Mouse (Mus musculus) hindbrain, embryonic 15.5 days (tissue): ENCODE results near the gene Tjp3. TPM values are rescaled to one million over a fixed set of nuclear protein-coding genes. Genes with fewer than 3 reads are reported as not detected.
A peak's percentile ranks its signal among the peaks of the same experiment; 100 is the strongest.

Source experiments
- ATAC-seq: fragments of 200-750 bp; cut with Nextera tagmentation; 2 replicates; pipeline ENCODE4 v1.8.0; 2017; ENCODE audit warnings: low read depth, moderate number of reproducible peaks, moderate TSS enrichment; ENCODE audit not compliant: low FRiP score
- H3K27ac ChIP-seq: fragments of 300-500 bp; sonication (generic); replicated peaks from 2 replicates; pipeline ENCODE4 v1.5.1; 2015; ENCODE audit warnings: mild to moderate bottlenecking, inconsistent platforms
- H3K27me3 ChIP-seq: fragments of 300-500 bp; sonication (generic); 2 replicates; pipeline ENCODE4 v1.6.1; 2015; ENCODE audit warnings: control low read depth, inconsistent platforms
- H3K36me3 ChIP-seq: fragments of 300-500 bp; sonication (generic); 2 replicates; pipeline ENCODE4 v1.6.1; 2015; ENCODE audit warnings: control low read depth, inconsistent platforms
- H3K4me1 ChIP-seq: fragments of 300-500 bp; sonication (generic); replicated peaks from 2 replicates; pipeline ENCODE4 v1.6.1; 2015; ENCODE audit warnings: control low read depth, inconsistent platforms
- H3K4me2 ChIP-seq: fragments of 300-500 bp; sonication (generic); 2 replicates; pipeline ENCODE4 v1.6.1; 2015; ENCODE audit warnings: moderate library complexity, mild to moderate bottlenecking, inconsistent platforms
- H3K4me3 ChIP-seq: fragments of 300-500 bp; sonication (generic); 2 replicates; pipeline ENCODE4 v1.5.1; 2015; ENCODE audit warnings: mild to moderate bottlenecking, inconsistent platforms
- H3K9ac ChIP-seq: fragments of 300-500 bp; sonication (generic); 2 replicates; pipeline ENCODE4 v1.6.1; 2015; ENCODE audit warnings: inconsistent platforms
- H3K9me3 ChIP-seq: fragments of 300-500 bp; sonication (generic); 2 replicates; pipeline ENCODE4 v1.6.1; 2016; ENCODE audit warnings: control low read depth, inconsistent platforms
- WGBS: fragments of 180-500 bp; shearing (Covaris S2); methylation state at CpG from one replicate; pipeline ENCODE4 v1.1.7; 2015; 5-methylcytosine and 5-hydroxymethylcytosine counted together
- polyA plus RNA-seq: library from polyadenylated mRNA; unstranded; fragments of >200 nt; fragmentation: Nextera tagmentation; extraction: Ambion mirVana; gene quantifications from 2 replicates; pipeline ENCODE4 v1.2.1, GENCODE M21; 2015

Gene Tjp3
- polyA plus RNA-seq, 1 experiment from 2014 or later, result 6.2 TPM

GRCm38 (mm10) chr10:81325781-81326180, 34.4 kb upstream of the Tjp3 start:
- Histone ChIP-seq H3K9me3 (no peaks in the 10 kb centered on the region), H3K4me3 (no peak overlapping the region), H3K4me1 (peaks cover 11% of the 10 kb centered on the region), H3K4me2 (no peak overlapping the region), H3K27me3 (no peaks in the 10 kb centered on the region), H3K36me3 (peaks cover 46% of the 10 kb centered on the region), H3K9ac (no peak overlapping the region), H3K27ac (no peak overlapping the region)
- WGBS, result 95% methylated on average over 18 of the region's 18 CpGs
- ATAC-seq, result no peak

- Histone ChIP-seq H3K9ac (no peak overlapping the region), H3K4me1 (peaks cover 11% of the 10 kb centered on the region), H3K27me3 (no peaks in the 10 kb centered on the region), H3K4me3 (no peak overlapping the region), H3K4me2 (no peak overlapping the region), H3K27ac (no peak overlapping the region), H3K36me3 (peaks cover 46% of the 10 kb centered on the region), H3K9me3 (no peaks in the 10 kb centered on the region)
- 97% methylated on average over 21 of the region's 21 CpGs for WGBS
- no peak for ATAC-seq
These were observed 33.8 kb upstream of the Tjp3 start for GRCm38 (mm10) chr10:81325176-81325575.

GRCm38 (mm10) chr10:81323791-81324530, 32.6 kb upstream of the Tjp3 start:
- H3K4me3 ChIP-seq, result no peak overlapping the region
- WGBS, result 96% methylated on average over 18 of the region's 18 CpGs

GRCm38 (mm10) chr10:81323141-81323775, 31.9 kb upstream of the Tjp3 start:
- no peaks in the 10 kb centered on the region for H3K27me3 ChIP-seq
- no peak overlapping the region for H3K4me3 ChIP-seq
- no peak overlapping the region for H3K4me2 ChIP-seq
- H3K9me3 ChIP-seq, result no peaks in the 10 kb centered on the region
- no peak for ATAC-seq
- WGBS, result 94% methylated on average over 23 of the region's 23 CpGs
- H3K36me3 ChIP-seq, result peaks cover 50% of the 10 kb centered on the region
- H3K4me1 ChIP-seq, result peaks cover 25% of the 10 kb centered on the region
- no peak overlapping the region for H3K9ac ChIP-seq
- no peak overlapping the region for H3K27ac ChIP-seq

More at GRCm38 (mm10) chr10:81323791-81324530, 32.6 kb upstream of the Tjp3 start:
- H3K9ac ChIP-seq, result no peak overlapping the region
- H3K36me3 ChIP-seq, result peaks cover 46% of the 10 kb centered on the region
- H3K9me3 ChIP-seq, result no peaks in the 10 kb centered on the region
- no peak overlapping the region for H3K4me2 ChIP-seq
- peaks cover 22% of the 10 kb centered on the region for H3K4me1 ChIP-seq
- no peaks in the 10 kb centered on the region for H3K27me3 ChIP-seq
- ATAC-seq, result no peak
- H3K27ac ChIP-seq, result no peak overlapping the region

- Histone ChIP-seq H3K36me3 (peaks cover 58% of the 10 kb centered on the region), H3K9ac (no peak overlapping the region), H3K27me3 (no peaks in the 10 kb centered on the region), H3K27ac (no peak overlapping the region), H3K4me1 (peaks cover 25% of the 10 kb centered on the region), H3K9me3 (no peaks in the 10 kb centered on the region), H3K4me3 (peak overlapping the region; percentile 83; the same call in 1 of the 2 replicates), H3K4me2 (no peak overlapping the region)
- ATAC-seq, result no peak
- 91% methylated on average over 27 of the region's 27 CpGs for WGBS
These were observed 31.1 kb upstream of the Tjp3 start for GRCm38 (mm10) chr10:81322444-81322843.

GRCm38 (mm10) chr10:81321436-81321835, 30.1 kb upstream of the Tjp3 start:
- Histone ChIP-seq H3K9ac (peak overlapping the region; percentile 79), H3K36me3 (peaks cover 53% of the 10 kb centered on the region), H3K27ac (peak overlapping the region; percentile 93), H3K4me3 (peak overlapping the region; percentile 83), H3K9me3 (no peaks in the 10 kb centered on the region), H3K4me1 (peaks cover 25% of the 10 kb centered on the region), H3K4me2 (peak overlapping the region; percentile 74), H3K27me3 (no peaks in the 10 kb centered on the region)
- no peak for ATAC-seq
- 3% methylated on average over 20 of the region's 20 CpGs for WGBS

- H3K9ac ChIP-seq, result peak within 1 kb of the TSS; percentile 79
- no peaks in the 10 kb centered on the region for H3K9me3 ChIP-seq
- peak; percentile 96 for ATAC-seq
- H3K4me2 ChIP-seq, result peak within 1 kb of the TSS; percentile 74
- H3K27ac ChIP-seq, result peak within 1 kb of the TSS; percentile 93
- H3K4me3 ChIP-seq, result peak within 1 kb of the TSS; percentile 83
- no peaks in the 10 kb centered on the region for H3K27me3 ChIP-seq
- H3K36me3 ChIP-seq, result peaks cover 48% of the 10 kb centered on the region
- under 1% methylated on average over 68 of the region's 68 CpGs for WGBS
- H3K4me1 ChIP-seq, result peaks cover 25% of the 10 kb centered on the region
These were observed 29.4 kb upstream of the Tjp3 start, which contains the start of gene Cactin for GRCm38 (mm10) chr10:81320550-81321347. TSS of gene Cactin (plus strand) at chr10:81321103.

- H3K27ac ChIP-seq, result peak overlapping the region; percentile 93
- peaks cover 49% of the 10 kb centered on the region for H3K36me3 ChIP-seq
- peak overlapping the region; percentile 74 for H3K4me2 ChIP-seq
- ATAC-seq, result peak; percentile 35
- H3K9me3 ChIP-seq, result no peaks in the 10 kb centered on the region
- peak overlapping the region; percentile 83 for H3K4me3 ChIP-seq
- peak overlapping the region; percentile 42 for H3K9ac ChIP-seq
- WGBS, result under 1% methylated on average over 38 of the region's 38 CpGs
- H3K27me3 ChIP-seq, result no peaks in the 10 kb centered on the region
- peaks cover 25% of the 10 kb centered on the region for H3K4me1 ChIP-seq
These were observed 28.6 kb upstream of the Tjp3 start for GRCm38 (mm10) chr10:81319741-81320549.

GRCm38 (mm10) chr10:81319330-81319699, 27.9 kb upstream of the Tjp3 start:
- WGBS, result 44% methylated on average over 8 of the region's 8 CpGs
- Histone ChIP-seq H3K4me2 (peak overlapping the region; percentile 74), H3K4me1 (peaks cover 25% of the 10 kb centered on the region), H3K9me3 (no peaks in the 10 kb centered on the region), H3K36me3 (peaks cover 48% of the 10 kb centered on the region), H3K9ac (peak overlapping the region; percentile 42), H3K4me3 (peak overlapping the region; percentile 83), H3K27me3 (no peaks in the 10 kb centered on the region), H3K27ac (peak overlapping the region; percentile 93)
- no peak for ATAC-seq

GRCm38 (mm10) chr10:81318589-81319329, 27.4 kb upstream of the Tjp3 start:
- ATAC-seq, result no peak
- no peaks in the 10 kb centered on the region for H3K27me3 ChIP-seq
- H3K36me3 ChIP-seq, result peaks cover 48% of the 10 kb centered on the region
- H3K9ac ChIP-seq, result no peak overlapping the region
- H3K9me3 ChIP-seq, result no peaks in the 10 kb centered on the region
- peaks cover 25% of the 10 kb centered on the region for H3K4me1 ChIP-seq
- no peak overlapping the region for H3K4me3 ChIP-seq
- H3K27ac ChIP-seq, result 0 out of 2 replicates have a peak overlapping the region, but pooled peaks have one; percentile 93
- 92% methylated on average over 13 of the region's 13 CpGs for WGBS
- H3K4me2 ChIP-seq, result no peak overlapping the region

GRCm38 (mm10) chr10:81317273-81317672, 25.9 kb upstream of the Tjp3 start:
- H3K9me3 ChIP-seq, result no peaks in the 10 kb centered on the region
- no peak overlapping the region for H3K9ac ChIP-seq
- H3K36me3 ChIP-seq, result peaks cover 48% of the 10 kb centered on the region
- H3K27ac ChIP-seq, result no peak overlapping the region
- no peak for ATAC-seq
- H3K27me3 ChIP-seq, result no peaks in the 10 kb centered on the region
- H3K4me1 ChIP-seq, result peaks cover 22% of the 10 kb centered on the region
- 19% methylated on average over 20 of the region's 20 CpGs for WGBS
- H3K4me2 ChIP-seq, result peak overlapping the region; percentile 12; the same call in 1 of the 2 replicates
- 0 out of 2 replicates have a peak overlapping the region, but pooled peaks have one; percentile 9 for H3K4me3 ChIP-seq
